Mouse (Mus musculus) MEL (cell line): ENCODE data around the gene Nod1. TPM values are rescaled to one million over a fixed set of nuclear protein-coding genes. Genes with fewer than 3 reads are reported as not detected.

ENCODE experiments used
- DNase-seq: peaks from one replicate; pipeline ENCODE4 v3.0.0; 2011; ENCODE audit warnings: low read depth, low spot score
- H3K27ac ChIP-seq: 2 replicates; pipeline ENCODE4 v1.5.1; 2012; ENCODE audit warnings: low read depth, mild to moderate bottlenecking, control low read depth, low read length, moderate library complexity; ENCODE audit not compliant: control insufficient read depth
- H3K27me3 ChIP-seq, 2 experiments: fragments of 150-350 bp in 1 of 2; sonication (generic) in 1 of 2; 2 replicates each; pipeline ENCODE4 v1.6.1; 2012; ENCODE audit warnings: low read length in 2 of 2, mild to moderate bottlenecking in 2 of 2, improper control_type of control experiment in 1 of 2, moderate library complexity in 1 of 2; ENCODE audit not compliant: insufficient read depth in 2 of 2, control insufficient read depth in 1 of 2
- H3K36me3 ChIP-seq, 2 experiments: 2 replicates each; pipeline ENCODE4 v1.6.1; 2012 to 2014; ENCODE audit warnings: low read length in 2 of 2, improper control_type of control experiment in 1 of 2, inconsistent platforms in 1 of 2, mild to moderate bottlenecking in 1 of 2; ENCODE audit not compliant: insufficient read depth in 2 of 2, control insufficient read depth in 1 of 2
- H3K4me1 ChIP-seq, 2 experiments: fragments of 150-350 bp in 1 of 2; sonication (generic) in 1 of 2; 2 replicates each; pipeline ENCODE4 v1.6.1; 2012; ENCODE audit warnings: low read length in 2 of 2, improper control_type of control experiment in 1 of 2, mild to moderate bottlenecking in 1 of 2; ENCODE audit not compliant: insufficient read depth in 2 of 2, control insufficient read depth in 1 of 2
- H3K4me3 ChIP-seq, 2 experiments: fragments of 150-350 bp in 1 of 2; sonication (generic) in 1 of 2; 2 replicates each; pipeline ENCODE4 v1.5.1; 2012; ENCODE audit warnings: low read depth in 2 of 2, low read length in 2 of 2, mild to moderate bottlenecking in 2 of 2, moderate library complexity in 2 of 2, control low read depth in 1 of 2, improper control_type of control experiment in 1 of 2; ENCODE audit not compliant: control insufficient read depth in 1 of 2, insufficient read depth in 1 of 2
- H3K79me2 ChIP-seq: 2 replicates; pipeline ENCODE4 v1.6.1; 2012; ENCODE audit warnings: mild to moderate bottlenecking, low read length, moderate library complexity; ENCODE audit not compliant: control insufficient read depth, poor library complexity, insufficient read depth
- H3K9ac ChIP-seq: 2 replicates; pipeline ENCODE4 v1.6.1; 2012; ENCODE audit warnings: low read depth, mild to moderate bottlenecking, control low read depth, low read length, moderate library complexity; ENCODE audit not compliant: control insufficient read depth, poor library complexity, severe bottlenecking
- H3K9me3 ChIP-seq: fragments of 150-350 bp; sonication (generic); replicated peaks from 2 replicates; pipeline ENCODE4 v1.6.1; 2012; ENCODE audit warnings: mild to moderate bottlenecking, low read length, improper control_type of control experiment, moderate library complexity; ENCODE audit not compliant: insufficient read depth
- CHD1 ChIP-seq: IDR thresholded peaks from 2 replicates; pipeline ENCODE4 v1.6.1; 2012; ENCODE audit warnings: low read depth, mild to moderate bottlenecking, inconsistent platforms, low read length, improper control_type of control experiment
- CHD2 ChIP-seq: IDR thresholded peaks from 2 replicates; pipeline ENCODE4 v1.6.1; 2011; ENCODE audit warnings: low read length, improper control_type of control experiment
- CTCF ChIP-seq, 3 experiments: IDR thresholded peaks in 2 of 3; conservative IDR thresholded peaks in 1 of 3; 2 replicates each; pipeline ENCODE4 v1.5.1; 2011 to 2012; ENCODE audit warnings: low read length in 3 of 3, low read depth in 2 of 3, mild to moderate bottlenecking in 2 of 3, improper control_type of control experiment in 1 of 3, inconsistent platforms in 1 of 3, mixed read lengths in 1 of 3, moderate library complexity in 1 of 3; ENCODE audit not compliant: control insufficient read depth in 1 of 3, insufficient read depth in 1 of 3, poor library complexity in 1 of 3, severe bottlenecking in 1 of 3
- ELF1 ChIP-seq: IDR thresholded peaks from 2 replicates; pipeline ENCODE4 v1.6.1; 2014; ENCODE audit warnings: low read depth, mild to moderate bottlenecking, inconsistent platforms, low read length, improper control_type of control experiment, moderate library complexity
- ETS1 ChIP-seq: IDR thresholded peaks from 2 replicates; pipeline ENCODE4 v1.6.1; 2012; ENCODE audit warnings: low read depth, mild to moderate bottlenecking, inconsistent platforms, low read length, improper control_type of control experiment, moderate library complexity
- GABPA ChIP-seq: IDR thresholded peaks from 2 replicates; pipeline ENCODE4 v1.6.1; 2012; ENCODE audit warnings: low read depth, mild to moderate bottlenecking, inconsistent platforms, low read length, improper control_type of control experiment, moderate library complexity
- MXI1 ChIP-seq: IDR thresholded peaks from 2 replicates; pipeline ENCODE4 v1.6.1; 2011; ENCODE audit warnings: mild to moderate bottlenecking, low read depth, low read length, improper control_type of control experiment
- MYB ChIP-seq: IDR thresholded peaks from 2 replicates; pipeline ENCODE4 v1.6.1; 2011; ENCODE audit warnings: mild to moderate bottlenecking, low read depth, low read length, improper control_type of control experiment
- NELFE ChIP-seq: IDR thresholded peaks from 2 replicates; pipeline ENCODE4 v1.6.1; 2011; ENCODE audit warnings: low read depth, low read length, improper control_type of control experiment
- NRF1 ChIP-seq: IDR thresholded peaks from 2 replicates; pipeline ENCODE4 v1.6.1; 2014; ENCODE audit warnings: low read depth, mild to moderate bottlenecking, inconsistent platforms, low read length, improper control_type of control experiment, moderate library complexity; ENCODE audit not compliant: poor library complexity, insufficient read depth, severe bottlenecking
- POLR2AphosphoS2 ChIP-seq: IDR thresholded peaks from 2 replicates; pipeline ENCODE4 v1.6.1; 2011; ENCODE audit warnings: low read length, improper control_type of control experiment
- RAD21 ChIP-seq: IDR thresholded peaks from 2 replicates; pipeline ENCODE4 v1.6.1; 2011; ENCODE audit warnings: mild to moderate bottlenecking, low read depth, low read length, improper control_type of control experiment
- RCOR1 ChIP-seq: IDR thresholded peaks from 2 replicates; pipeline ENCODE4 v1.6.1; 2012; ENCODE audit warnings: low read depth, mild to moderate bottlenecking, inconsistent platforms, low read length, improper control_type of control experiment
- SIN3A ChIP-seq: IDR thresholded peaks from 2 replicates; pipeline ENCODE4 v1.6.1; 2012; ENCODE audit warnings: low read length, improper control_type of control experiment, inconsistent platforms
- SMC3 ChIP-seq: IDR thresholded peaks from 2 replicates; pipeline ENCODE4 v1.6.1; 2011; ENCODE audit warnings: low read depth, low read length, improper control_type of control experiment
- TAL1 ChIP-seq: IDR thresholded peaks from 2 replicates; pipeline ENCODE4 v1.6.1; 2012; ENCODE audit warnings: mild to moderate bottlenecking, inconsistent platforms, low read length, moderate library complexity, mixed read lengths
- TBP ChIP-seq: IDR thresholded peaks from 2 replicates; pipeline ENCODE4 v1.8.0; 2011; ENCODE audit warnings: low read depth, low read length, improper control_type of control experiment
- TCF12 ChIP-seq: IDR thresholded peaks from 2 replicates; pipeline ENCODE4 v1.6.1; 2014; ENCODE audit warnings: low read depth, mild to moderate bottlenecking, inconsistent platforms, low read length, improper control_type of control experiment, moderate library complexity
- UBTF ChIP-seq: IDR thresholded peaks from 2 replicates; pipeline ENCODE4 v1.6.1; 2012; ENCODE audit warnings: low read depth, mild to moderate bottlenecking, inconsistent platforms, low read length, improper control_type of control experiment, moderate library complexity, borderline replicate concordance; ENCODE audit not compliant: insufficient read depth
- USF1 ChIP-seq: IDR thresholded peaks from 2 replicates; pipeline ENCODE4 v1.6.1; 2014; ENCODE audit warnings: low read depth, mild to moderate bottlenecking, inconsistent platforms, low read length, improper control_type of control experiment, moderate library complexity
- USF2 ChIP-seq, 2 experiments: IDR thresholded peaks; 2 replicates each; pipeline ENCODE4 v1.6.1; 2011 to 2012; ENCODE audit warnings: improper control_type of control experiment in 2 of 2, low read length in 2 of 2, borderline replicate concordance in 1 of 2, inconsistent platforms in 1 of 2, low read depth in 1 of 2, mild to moderate bottlenecking in 1 of 2; ENCODE audit not compliant: insufficient read depth in 1 of 2
- polyA plus RNA-seq, 2 experiments: library from polyadenylated mRNA; stranded (reverse) in 1 of 2; unstranded in 1 of 2; fragments of >175 nt in 1 of 2; fragments of >200 nt in 1 of 2; gene quantifications; 2 replicates each; pipeline versions ENCODE4 v1.2.1 to v1.2.4; 2012; ENCODE audit warnings: low replicate concordance in 2 of 2, low read depth in 1 of 2; ENCODE audit not compliant: insufficient read length in 2 of 2, insufficient read depth in 1 of 2, missing spikeins in 1 of 2
- total RNA-seq: library from RNA; depleted of rRNA; stranded (reverse); fragments of 300-350 nt; gene quantifications from 2 replicates; pipeline ENCODE4 v1.2.3, GENCODE M21; 2012

Gene Nod1
- total and polyA plus RNA-seq, 3 experiments, result 0.12 to 0.21 TPM; not detected in 1

- Histone ChIP-seq H3K27me3 (no peaks in the 10 kb centered on the region), H3K27ac (no peak overlapping the region), H3K79me2 (no peaks in the 10 kb centered on the region), H3K9ac (no peak overlapping the region), H3K4me3 (no peak overlapping the region), H3K4me1 (peaks cover 0 to 4% of the 10 kb centered on the region in 2 experiments; a peak in 1 of 4 replicates), H3K36me3 (no peaks in the 10 kb centered on the region), H3K9me3 (no peaks in the 10 kb centered on the region)
- no peak for DNase-seq
- TF ChIP-seq RAD21 (no peak), NELFE (no peak), RCOR1 (no peak), CTCF (IDR thresholded peaks at IDR 0.05 in 2 of 3, conservative IDR thresholded peaks at IDR 0.05 in 1 of 3; ENCODE audit: control insufficient read depth in 1 of 3, insufficient read depth in 1 of 3, low read depth in 2 of 3, low read length in 3 of 3, poor library complexity in 1 of 3, severe bottlenecking in 1 of 3) (no peak), NRF1 (no peak), USF2 (IDR thresholded peaks at IDR 0.05; ENCODE audit: borderline replicate concordance in 1 of 2, insufficient read depth in 1 of 2, low read depth in 1 of 2, low read length in 2 of 2) (no peak), UBTF (no peak), USF1 (no peak), ETS1 (no peak), TAL1 (no peak), SMC3 (no peak), GABPA (no peak), MYB (no peak)
These were observed 32.3 kb downstream of the Nod1 start for GRCm38 (mm10) chr6:54940126-54940525.

DNA sequence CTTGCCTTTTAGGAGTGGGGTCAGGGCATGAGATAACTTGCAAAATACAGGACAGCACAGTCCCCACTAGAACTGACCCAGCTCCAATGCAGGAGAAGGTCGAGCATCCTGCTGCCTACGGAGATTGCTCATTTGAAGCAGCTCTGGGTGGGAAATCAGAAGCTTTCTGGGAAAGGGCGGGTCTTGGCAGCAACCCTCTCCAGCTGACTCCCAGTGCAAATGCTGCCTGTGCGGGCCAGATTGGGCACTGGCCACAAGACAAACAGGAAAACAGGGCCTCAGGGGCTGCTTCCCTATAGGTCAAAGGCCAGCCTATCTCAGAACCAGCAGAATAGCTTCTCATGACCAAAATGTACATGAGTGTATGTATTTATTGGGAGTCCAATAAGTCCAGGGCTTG is 32.8 kb downstream of the Nod1 start:
- no peak overlapping the region for H3K4me3 ChIP-seq
- no peaks in the 10 kb centered on the region for H3K36me3 ChIP-seq
- H3K9ac ChIP-seq, result no peak overlapping the region
- no peak for DNase-seq
- no peaks in the 10 kb centered on the region for H3K9me3 ChIP-seq
- H3K4me1 ChIP-seq, result peaks cover 0 to 5% of the 10 kb centered on the region in 2 experiments; a peak in 3 of 4 replicates
- TF ChIP-seq MXI1, result no peak
- TF ChIP-seq ELF1, result no peak
- no peak for TF ChIP-seq CHD2
- no peak for TF ChIP-seq NELFE
- TF ChIP-seq TBP, result no peak
- TF ChIP-seq USF1, result no peak
- no peak for TF ChIP-seq POLR2AphosphoS2
- no peak for TF ChIP-seq TCF12
- TF ChIP-seq CHD1, result no peak
- no peak for TF ChIP-seq SIN3A
- TF ChIP-seq SMC3, result no peak
- H3K27ac ChIP-seq, result no peak overlapping the region
- no peaks in the 10 kb centered on the region for H3K79me2 ChIP-seq
- H3K27me3 ChIP-seq, result no peaks in the 10 kb centered on the region
